Mouse (Mus musculus) Patski (cell line): ENCODE results near the gene Sfpq. TPM values are rescaled to one million over a fixed set of nuclear protein-coding genes. Genes with fewer than 3 reads are reported as not detected.

Experiments used
- ATAC-seq: fragments of 100-300 bp; one replicate; pipeline ENCODE4 v1.8.0; 2021
- CTCF ChIA-PET: fragments of 350-600 bp; sonication (Branson Sonifier 250); formaldehyde crosslinking; loops from one replicate; lab custom pipeline; 2022; ENCODE audit warnings: inconsistent platforms; lab: Charles Lee
- POLR2A ChIA-PET: fragments of 350-600 bp; sonication (Branson Sonifier 250); formaldehyde crosslinking; loops from one replicate; lab custom pipeline; 2022; ENCODE audit warnings: antibody characterized with exemption, inconsistent platforms; lab: Charles Lee
- DNase-seq: peaks from one replicate; pipeline ENCODE4 v3.0.0-alpha.2; 2011; ENCODE audit warnings: low read depth, low spot score
- H3K27me3 ChIP-seq: fragments of 371-371 bp; one replicate; pipeline ENCODE4 v1.5.1; 2021
- CTCF ChIP-seq: fragments of 100-300 bp; IDR thresholded peaks from one replicate; pipeline ENCODE4 v1.5.1; 2021
- in situ Hi-C: fragments of 300-500 bp; cut with MboI; formaldehyde crosslinking; loops from 3 replicates; pipeline ENCODE4 v1.11.1; 2018; ENCODE audit warnings: low pct_unique_long_range_greater_than_20kb, mixed read lengths
- polyA plus RNA-seq: library from polyadenylated mRNA; unstranded; gene quantifications from one replicate; pipeline ENCODE4 v1.2.3, GENCODE M21; 2021

Sfpq gene
- polyA plus RNA-seq, 1 experiment from 2014 or later: 312 TPM

DNA sequence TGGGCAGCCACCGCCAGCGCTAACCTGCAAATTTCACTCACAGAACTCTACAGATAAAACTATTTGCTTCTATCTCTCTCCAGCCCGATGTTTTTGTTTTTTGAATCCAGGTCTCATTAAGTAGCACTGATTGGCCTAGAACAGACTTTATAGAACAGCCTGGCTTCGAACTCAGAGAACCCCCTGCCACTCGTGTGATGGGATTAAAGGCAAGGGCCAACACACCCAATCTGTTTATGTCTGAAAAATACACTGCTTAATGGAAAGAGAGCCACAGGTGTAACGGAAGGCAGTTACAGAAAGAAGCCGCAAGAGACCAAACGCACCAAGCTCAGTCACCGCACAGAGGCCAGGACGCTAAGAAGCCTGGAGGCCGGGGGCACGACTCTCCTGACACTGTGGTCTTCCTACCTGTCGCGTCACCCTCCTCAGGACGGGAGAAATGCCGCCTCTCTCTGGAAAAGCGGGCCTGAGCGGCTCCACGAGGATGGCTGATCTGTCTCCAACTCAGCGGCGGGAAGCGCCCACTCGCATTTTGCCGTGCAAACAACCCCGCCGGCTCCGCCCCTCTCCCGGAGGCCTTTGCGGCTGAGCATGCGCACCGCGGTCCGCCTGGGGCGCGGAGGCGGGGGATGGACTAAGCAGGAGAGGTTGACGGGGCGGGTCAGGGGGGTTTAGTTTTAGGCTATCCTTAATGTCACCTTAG lies 39.6 kb downstream of the Sfpq start, which contains the start of gene Zmym1:
TSS of gene Zmym1 (minus strand) at position 568 of the 706 bp plus-strand sequence.
- in situ Hi-C loops: no loop called here
- H3K27me3 ChIP-seq: no peaks in the 10 kb centered on the region
- ChIA-PET POLR2A (interaction anchor here (0.6 to 1.5 kb wide), 2 partner anchors 13 to 17 kb away, joined by 3 read pairs; no protein-coding TSS in a partner anchor), CTCF (no interaction called here)
- ATAC-seq (peak; percentile 65), DNase-seq (peak; percentile 24)
- no peak for TF ChIP-seq CTCF

DNA sequence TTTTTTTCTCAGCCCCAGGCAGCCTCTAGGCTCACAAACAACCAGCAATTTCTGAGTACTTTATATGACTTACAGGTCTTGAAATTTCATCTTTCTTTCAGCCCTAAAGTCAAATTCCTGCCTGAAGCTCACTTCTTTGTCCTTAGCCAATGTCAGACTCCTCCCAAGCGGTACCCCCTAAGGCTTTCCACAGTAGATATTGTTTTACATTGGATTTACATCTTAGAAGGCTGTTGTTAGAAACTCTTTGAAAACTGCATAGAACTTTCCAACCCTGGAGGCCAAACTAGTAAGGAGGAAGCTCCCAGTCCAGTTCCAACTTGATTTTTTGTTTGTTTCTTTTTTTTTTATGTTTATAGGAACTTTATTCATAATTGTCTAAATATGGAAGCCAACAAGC lies 42.9 kb downstream of the Sfpq start:
- ChIA-PET POLR2A (no interaction called here), CTCF (no interaction called here)
- ATAC-seq (no peak), DNase-seq (no peak)
- in situ Hi-C loops: no loop called here
- H3K27me3 ChIP-seq: no peaks in the 10 kb centered on the region
- no peak for TF ChIP-seq CTCF

DNA sequence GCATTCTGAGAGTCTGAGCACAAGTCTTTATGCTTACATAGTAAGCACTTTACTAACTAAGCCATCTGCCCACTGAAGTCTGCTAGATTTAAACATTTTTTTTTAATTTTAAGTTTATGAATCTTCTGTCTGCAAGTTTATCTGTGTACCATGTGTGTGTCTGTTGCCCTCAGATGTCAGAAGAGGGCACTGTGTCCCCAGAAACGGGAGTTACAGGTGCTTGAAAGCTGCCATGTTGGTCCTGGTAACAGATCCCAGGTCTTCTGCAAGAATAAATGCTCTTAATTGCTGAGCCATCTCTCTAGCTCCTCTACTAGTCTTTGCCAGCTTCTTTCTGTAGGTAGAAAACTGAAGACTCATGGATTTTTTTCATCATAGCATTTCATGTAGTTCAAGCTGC lies 53.8 kb downstream of the Sfpq start:
- in situ Hi-C loops: no loop called here
- POLR2A ChIA-PET: no interaction called here

DNA sequence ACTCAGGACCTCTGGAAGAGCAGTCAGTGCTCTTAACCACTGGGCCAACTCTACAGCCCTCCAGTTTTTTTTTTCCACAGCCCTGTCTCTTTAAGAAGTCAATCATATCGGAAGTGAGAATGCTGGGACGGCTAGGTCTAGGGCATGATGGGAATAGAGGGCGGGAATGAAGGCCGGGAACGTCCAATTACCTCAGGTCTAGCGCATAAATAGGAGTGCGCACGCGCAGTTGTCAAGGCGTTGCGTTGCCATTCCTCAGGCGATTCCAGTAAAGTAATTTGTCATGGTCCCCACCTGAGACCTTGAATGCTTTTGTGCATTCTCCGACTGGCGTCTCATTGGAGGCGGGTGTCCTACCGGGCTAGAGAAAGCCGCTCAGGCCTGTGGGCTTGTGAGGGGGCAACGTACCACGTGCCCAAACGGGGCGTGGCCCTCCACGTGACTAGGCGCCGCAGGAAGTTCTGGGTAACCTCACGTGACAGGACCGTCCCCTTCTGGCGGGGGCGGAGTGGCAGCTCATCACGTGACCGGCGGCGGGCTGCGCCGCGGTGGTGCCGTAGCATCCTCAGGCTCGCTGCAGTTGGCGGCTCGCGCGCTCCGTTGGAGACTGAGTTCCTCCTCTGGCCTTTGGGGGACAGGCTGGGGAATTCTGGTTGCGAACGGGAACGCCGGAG lies 55.9 kb downstream of the Sfpq start, which contains the start of gene Zmym6:
TSS of gene Zmym6 (plus strand) at position 509 of the 674 bp plus-strand sequence.
- DNase-seq: peak; percentile 85
- no peak for TF ChIP-seq CTCF
- POLR2A ChIA-PET: interaction anchor here (1.4 kb wide), 1 partner anchor 56 kb away, joined by 3 read pairs; the partner anchor contains the start of gene Sfpq
- ATAC-seq: peak; percentile 92
- CTCF ChIA-PET: no interaction called here
- in situ Hi-C loops: no loop called here
- no peaks in the 10 kb centered on the region for H3K27me3 ChIP-seq

More for the DNA sequence above, 53.8 kb downstream of the Sfpq start:
- peak; percentile 31 for TF ChIP-seq CTCF
- no peak for DNase-seq
- H3K27me3 ChIP-seq: no peaks in the 10 kb centered on the region
- CTCF ChIA-PET: no interaction called here
- ATAC-seq: no peak

DNA sequence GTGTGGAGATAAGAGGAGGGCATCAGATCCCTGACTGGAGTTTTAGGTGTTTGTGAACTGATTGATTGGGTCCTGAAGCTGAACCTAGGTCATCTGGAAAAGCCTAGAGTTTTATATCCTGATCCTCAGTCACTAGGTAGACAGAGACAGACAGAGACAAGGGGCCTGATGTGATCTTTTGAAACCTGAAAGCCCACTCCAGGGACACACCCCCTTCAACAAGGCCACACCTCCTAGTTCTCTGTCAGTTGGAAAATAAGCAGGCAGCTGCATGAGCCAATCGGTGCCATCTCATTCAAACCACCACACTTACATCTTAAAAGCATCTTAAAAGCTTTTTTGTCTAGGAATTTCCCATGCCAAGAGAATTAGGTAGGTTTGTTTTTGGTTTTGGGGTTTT lies 59.7 kb downstream of the Sfpq start:
- in situ Hi-C loops: no loop called here
- DNase-seq (no peak), ATAC-seq (no peak)
- ChIA-PET POLR2A (no interaction called here), CTCF (no interaction called here)
- no peak for TF ChIP-seq CTCF
- H3K27me3 ChIP-seq: no peaks in the 10 kb centered on the region

DNA sequence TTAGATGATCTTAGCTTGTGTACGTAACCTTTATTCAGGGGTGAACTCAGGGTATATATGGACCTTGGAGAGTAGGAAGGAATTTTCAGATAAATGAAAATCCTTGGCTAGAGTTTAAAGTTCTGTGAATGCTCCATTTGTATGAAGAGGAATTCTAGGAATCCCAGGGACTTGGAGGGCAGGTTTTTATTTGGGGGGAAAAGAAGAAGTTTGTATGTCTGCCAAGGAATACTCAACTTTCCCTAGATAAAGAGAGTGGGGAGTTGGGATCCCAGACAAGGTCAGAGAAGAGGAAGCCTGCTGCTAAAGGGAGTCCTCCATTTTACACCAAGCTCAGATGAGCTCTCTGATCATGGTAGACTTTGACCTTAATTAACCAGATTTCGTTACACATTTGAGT lies 62.0 kb downstream of the Sfpq start:
- ChIA-PET POLR2A (no interaction called here), CTCF (interaction anchor here (1.6 kb wide), 1 partner anchor 9 kb away, joined by 4 read pairs; no protein-coding TSS in a partner anchor)
- no peaks in the 10 kb centered on the region for H3K27me3 ChIP-seq
- ATAC-seq: no peak
- in situ Hi-C loops: no loop called here
- no peak for TF ChIP-seq CTCF
- no peak for DNase-seq

DNA sequence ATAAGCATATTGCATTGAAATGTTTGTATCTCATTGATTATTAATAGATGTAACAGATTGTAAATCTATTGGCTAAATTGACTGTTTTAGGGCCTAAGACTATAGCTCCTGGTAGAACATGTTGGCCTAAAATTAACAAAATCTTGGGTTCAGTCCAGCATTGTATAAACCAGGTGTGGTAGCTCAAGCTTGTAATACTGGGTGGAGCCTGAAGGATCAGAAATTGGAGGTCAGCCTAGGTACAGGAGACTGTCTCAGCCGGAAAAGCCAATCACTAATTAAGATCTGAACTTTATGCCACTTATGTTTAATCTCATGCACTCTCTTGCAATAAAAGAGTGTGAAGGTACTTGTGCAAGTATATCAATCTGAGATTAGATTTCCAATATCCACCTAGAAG lies 64.6 kb downstream of the Sfpq start:
- ChIA-PET POLR2A (no interaction called here), CTCF (interaction anchor here (1.4 kb wide), 1 partner anchor 11 kb away, joined by 3 read pairs; no protein-coding TSS in a partner anchor)
- TF ChIP-seq CTCF: no peak
- no peak for ATAC-seq
- H3K27me3 ChIP-seq: no peaks in the 10 kb centered on the region
- DNase-seq: no peak
- in situ Hi-C loops: no loop called here

Other genes with a start within 250 kb of the Sfpq start
- 22.2 TPM for gene Zmym4, start 53.2 kb upstream of the Sfpq start, polyA plus RNA-seq
- 5.7 TPM for gene Zmym1, start 39.8 kb downstream of the Sfpq start, polyA plus RNA-seq
- 20.9 TPM for gene Zmym6, start 56.1 kb downstream of the Sfpq start, polyA plus RNA-seq
- 40.9 TPM for gene Tmem35b, start 102.4 kb downstream of the Sfpq start, polyA plus RNA-seq
- gene Dlgap3, start 147.9 kb downstream of the Sfpq start, polyA plus RNA-seq: 0.85 TPM
- gene Smim12, start 222.5 kb downstream of the Sfpq start, polyA plus RNA-seq: 48.3 TPM